Mouse (Mus musculus) testis, postnatal 10 days (tissue): Measurements from ENCODE around the gene Nkpd1.

Experiments
- DNase-seq: peaks from one replicate; pipeline ENCODE4 v3.0.0; 2021; ENCODE audit warnings: low spot score

Gene Nkpd1

GRCm38 (mm10) chr7:19546007-19546406 is 28.4 kb downstream of the Nkpd1 start:
- no peak for DNase-seq

DNA sequence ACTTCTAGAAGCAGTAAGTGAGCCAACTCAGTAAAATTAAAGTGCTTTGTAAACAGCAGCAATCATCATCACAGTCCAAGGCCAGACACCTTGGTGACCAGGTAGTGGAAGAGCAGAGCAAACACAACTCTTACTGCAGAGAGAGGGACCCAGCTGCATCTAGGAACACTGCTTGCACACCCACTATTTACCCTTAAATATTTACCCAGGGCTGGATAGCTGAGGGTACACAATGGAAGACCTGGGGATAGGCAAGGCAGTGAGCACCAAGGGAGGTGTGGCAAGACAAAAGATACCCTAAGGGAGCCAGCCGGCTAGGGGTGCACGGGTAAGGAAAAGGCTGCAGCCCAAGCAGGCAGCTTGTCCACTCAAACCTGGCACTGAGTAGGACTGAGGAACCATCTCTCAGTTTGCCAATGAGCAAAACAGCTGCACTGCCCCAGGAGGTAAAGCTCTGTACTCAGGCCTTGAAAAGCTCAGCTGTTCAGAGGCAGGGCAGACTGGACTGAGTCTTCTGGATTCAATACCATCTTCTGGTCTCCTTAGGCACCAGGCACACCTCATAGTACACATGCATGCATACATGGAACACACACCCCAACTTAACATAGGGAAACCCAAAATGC is 29.8 kb downstream of the Nkpd1 start:
- no peak for DNase-seq

DNA sequence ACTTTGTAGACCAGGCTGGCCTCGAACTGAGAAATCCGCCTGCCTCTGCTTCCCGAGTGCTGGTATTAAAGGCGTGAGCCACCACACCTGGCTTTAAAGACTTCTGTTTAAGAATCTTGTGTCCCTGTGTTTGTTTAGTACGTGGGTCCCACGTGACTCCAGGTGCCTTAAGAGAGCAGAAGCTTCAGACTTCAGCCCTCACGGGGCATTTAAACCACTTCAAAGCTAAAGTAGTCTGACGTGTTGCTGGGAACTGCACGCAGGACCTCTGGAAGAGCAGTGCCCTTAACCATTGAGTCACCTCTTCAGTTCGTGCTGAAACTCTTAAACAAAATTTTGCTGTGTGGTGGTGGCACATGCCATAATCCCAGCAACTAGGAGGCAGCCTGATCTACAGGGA is 31.8 kb downstream of the Nkpd1 start:
- DNase-seq = no peak

DNA sequence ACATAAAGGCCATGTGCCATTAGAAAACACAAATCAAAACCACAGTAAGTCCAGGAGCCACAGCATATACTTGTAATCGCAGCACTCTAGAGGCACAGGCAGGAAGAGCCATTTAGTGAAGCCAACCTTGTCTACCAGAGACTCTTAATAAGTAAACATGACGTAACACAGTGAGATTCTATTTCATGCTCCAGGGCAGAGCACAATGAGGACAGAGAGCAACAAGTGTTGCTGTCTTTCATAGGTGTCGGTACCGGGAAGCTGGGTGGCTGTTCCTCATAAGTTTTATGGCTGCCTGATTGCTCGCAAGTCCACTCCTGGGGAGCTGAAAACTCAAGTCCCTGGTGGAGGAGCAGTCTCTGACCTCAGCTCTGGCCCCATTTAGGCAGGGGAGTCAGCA is 34.0 kb downstream of the Nkpd1 start:
- DNase-seq = no peak

GRCm38 (mm10) chr7:19552443-19552842 is 34.8 kb downstream of the Nkpd1 start:
- no peak for DNase-seq

DNA sequence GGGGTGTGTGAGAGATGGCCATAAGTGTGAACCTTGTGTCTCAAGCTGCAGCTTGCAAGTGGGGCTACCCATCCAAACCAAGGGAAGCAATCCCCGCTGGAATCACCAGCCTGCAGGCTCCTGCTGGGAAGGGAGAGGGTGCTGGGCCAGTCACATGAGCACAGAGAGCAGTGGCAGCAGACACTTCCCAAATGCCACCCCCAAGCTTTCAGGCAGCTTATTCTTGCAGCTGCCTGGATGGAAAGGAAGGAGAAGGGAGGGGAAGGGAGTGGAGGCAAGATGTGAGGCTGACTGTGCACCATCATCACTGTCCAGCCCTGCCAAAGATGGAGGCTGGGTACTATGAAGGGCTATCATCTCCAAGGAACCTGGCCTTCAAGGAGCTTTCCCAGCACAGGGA is 36.5 kb downstream of the Nkpd1 start:
- no peak for DNase-seq

- DNase-seq = no peak
Measured at GRCm38 (mm10) chr7:19557086-19557485, 39.4 kb downstream of the Nkpd1 start.

- no peak for DNase-seq
Measured at GRCm38 (mm10) chr7:19557982-19558900, 40.6 kb downstream of the Nkpd1 start.

GRCm38 (mm10) chr7:19558965-19559364 is 41.3 kb downstream of the Nkpd1 start:
- peak; percentile 52 for DNase-seq

- no peak for DNase-seq
Measured at GRCm38 (mm10) chr7:19560491-19561260, 43.0 kb downstream of the Nkpd1 start.

DNA sequence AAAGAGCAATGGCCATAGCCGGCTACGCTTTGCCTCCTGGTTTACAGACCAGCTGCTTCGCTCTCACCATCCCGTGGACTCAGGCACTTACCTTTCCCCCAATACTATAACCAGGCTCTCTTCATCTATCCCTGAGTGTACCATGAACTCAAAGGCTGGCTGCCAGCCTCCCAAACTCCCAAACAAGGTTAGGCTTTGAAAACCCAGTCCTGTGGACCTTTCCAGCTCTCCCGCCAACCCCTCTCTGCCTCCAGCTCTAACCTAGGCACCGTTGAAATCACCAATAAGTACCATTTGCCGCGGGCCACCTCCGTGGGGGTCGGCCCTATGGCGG is 43.8 kb downstream of the Nkpd1 start:
- no peak for DNase-seq

DNA sequence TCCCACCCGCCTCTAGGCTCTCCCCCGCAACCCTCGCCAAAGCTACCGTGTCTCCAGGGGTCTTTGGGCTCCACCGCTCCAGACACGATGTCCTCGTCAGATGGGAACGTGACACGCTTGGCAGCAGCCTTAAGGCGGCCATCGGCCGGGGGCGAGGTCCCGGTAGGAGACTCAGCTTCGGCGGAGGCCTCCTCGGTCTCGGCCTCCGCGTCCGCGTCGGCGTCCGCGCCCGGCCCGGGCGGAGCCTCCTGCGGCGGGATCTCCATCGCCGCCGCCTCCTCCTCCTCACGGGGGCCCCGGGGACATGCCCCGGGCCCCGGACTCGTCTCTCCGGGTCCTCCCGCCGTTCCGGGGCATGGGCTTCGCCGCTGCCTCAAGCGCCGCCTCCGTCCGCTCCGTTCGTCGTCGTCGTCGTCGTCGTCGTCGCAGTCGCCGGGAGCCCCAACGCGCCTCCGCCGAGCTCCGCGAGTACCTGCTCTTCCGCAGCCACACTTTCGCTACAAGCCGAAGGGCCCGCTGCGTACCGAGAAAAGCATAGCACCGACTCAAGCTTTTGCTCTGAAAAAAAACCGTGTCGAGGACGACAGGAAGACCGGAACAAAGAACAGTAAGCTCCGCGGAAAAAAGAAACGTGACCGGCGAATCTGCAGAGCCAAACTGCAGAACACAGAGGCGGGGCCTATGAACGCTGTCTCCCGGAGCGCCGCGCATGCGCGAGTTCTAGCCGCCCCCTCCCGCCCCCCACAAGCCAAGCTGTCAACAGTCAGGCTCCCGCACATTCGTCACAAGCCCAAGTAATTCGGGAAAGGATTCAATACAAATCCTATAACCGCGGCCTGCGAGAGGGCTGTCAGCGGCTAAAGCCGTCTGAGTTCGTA is 44.4 kb downstream of the Nkpd1 start:
- DNase-seq = peak; percentile 97

DNA sequence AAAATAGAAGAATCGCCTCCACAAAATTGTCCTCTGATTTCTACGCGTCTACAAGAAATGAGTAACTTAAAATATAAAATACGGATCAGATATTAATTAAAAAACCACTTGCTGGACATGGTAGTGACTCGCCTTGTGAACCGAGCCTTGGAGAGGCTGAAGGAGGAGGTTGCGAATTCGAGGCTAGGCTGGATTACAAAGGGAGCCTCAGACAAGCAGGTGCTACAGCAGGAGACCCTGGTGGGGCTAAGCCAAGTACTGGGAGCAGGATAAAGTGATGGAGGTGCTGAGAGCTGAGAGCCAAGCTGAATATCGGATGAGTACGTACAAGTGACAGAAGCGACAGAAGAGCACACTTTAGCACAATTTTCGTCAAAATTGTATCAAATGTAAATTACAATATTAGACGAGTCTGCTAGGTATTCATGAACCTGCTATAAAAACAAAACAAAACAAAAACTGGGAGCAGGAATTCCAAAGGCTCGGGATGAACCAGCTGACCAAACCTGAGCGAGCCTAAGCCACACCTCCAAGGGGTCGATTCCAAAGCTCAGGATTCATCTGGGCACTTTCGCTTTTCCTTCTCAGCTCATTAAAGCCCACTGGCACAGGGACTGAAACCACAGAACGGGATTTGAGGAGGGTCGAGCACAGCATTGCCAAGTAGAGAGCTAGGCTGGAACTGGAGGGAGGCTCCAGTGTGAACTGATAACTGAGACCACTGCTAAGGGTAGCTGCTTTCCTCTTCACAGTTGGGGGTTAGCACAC is 45.2 kb downstream of the Nkpd1 start, which contains the start of gene Ppp1r37:
Gene Ppp1r37, minus strand, starts transcription at position 434 of the 768 bp plus-strand sequence.
- DNase-seq = no peak

DNA sequence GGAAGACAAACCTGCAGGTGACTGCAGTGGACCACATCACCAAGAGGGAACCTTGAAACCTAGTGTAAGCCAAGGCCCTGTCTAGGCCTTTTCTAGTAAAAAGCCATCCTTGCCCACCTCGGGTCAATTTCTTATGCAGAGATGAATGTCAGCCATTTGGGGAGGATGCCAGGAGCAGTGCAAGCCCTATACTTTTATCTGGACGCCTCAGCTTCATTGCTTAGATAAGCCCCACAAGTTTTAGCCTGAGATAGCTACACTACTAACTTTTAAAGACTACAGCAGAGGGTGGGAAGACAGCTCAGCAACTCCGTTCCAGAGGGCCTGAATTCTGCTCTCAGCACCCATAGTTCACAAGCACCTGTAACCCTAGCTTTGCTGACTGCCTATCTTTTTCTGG is 46.2 kb downstream of the Nkpd1 start:
- DNase-seq = no peak

DNA sequence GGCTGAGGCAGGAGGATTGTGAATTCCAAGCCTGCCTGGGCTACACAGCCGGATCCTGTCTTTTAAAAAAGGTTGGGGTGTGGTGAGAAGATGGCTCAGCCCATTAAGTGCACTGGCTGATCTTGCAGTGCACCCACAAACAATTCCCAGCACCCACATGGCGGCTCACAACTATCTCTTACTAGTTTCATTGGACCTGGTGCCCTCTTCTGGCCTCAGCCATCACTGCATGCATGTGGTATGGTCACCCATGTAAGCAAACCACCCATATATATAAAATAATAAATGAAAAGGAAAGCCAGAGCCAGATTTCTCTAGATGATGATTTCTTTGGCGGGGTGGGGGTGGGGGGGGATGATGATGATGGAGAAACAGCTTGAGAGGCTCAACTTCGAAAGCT is 46.8 kb downstream of the Nkpd1 start:
- no peak for DNase-seq

DNA sequence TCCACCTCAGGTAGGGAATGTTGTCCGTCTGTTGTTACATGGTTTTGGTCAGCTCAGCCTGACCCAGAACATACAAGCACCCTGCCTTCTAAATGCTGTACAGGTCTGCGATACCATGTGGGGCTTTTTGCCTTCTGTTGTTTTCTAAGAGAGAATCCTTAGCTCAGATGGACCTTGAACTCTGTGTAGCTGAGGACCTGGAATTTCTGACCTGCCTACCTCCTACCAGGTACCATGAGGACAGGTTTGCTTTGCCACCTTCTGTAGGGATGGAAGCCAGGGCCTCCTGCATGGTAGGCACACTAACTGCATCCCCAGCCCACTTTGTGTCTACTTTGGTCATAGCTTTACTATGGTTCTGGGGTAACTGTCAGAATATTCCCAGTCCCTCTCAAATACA is 48.2 kb downstream of the Nkpd1 start:
- no peak for DNase-seq

GRCm38 (mm10) chr7:19567426-19567825 is 49.8 kb downstream of the Nkpd1 start:
- no peak for DNase-seq

GRCm38 (mm10) chr7:19569647-19570046 is 52.0 kb downstream of the Nkpd1 start:
- no peak for DNase-seq

- peak; percentile 89 for DNase-seq
Measured at GRCm38 (mm10) chr7:19572926-19573775, 55.5 kb downstream of the Nkpd1 start.

DNA sequence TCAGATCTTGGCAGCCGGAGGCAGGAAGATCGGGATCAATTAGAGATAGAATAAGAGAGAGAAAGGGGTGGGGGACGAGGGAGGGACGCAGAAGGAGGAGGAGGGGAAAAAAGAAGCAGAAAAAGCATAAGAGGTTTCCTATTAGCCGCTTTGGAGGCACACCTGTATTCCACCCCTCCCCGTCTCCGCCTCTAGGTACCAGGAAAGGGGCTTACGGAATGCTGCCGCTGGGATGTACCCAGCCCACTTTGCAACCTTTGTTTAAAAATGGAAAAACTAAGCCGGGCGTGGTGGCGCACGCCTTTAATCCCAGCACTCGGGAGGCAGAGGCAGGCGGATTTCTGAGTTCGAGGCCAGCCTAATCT is 56.1 kb downstream of the Nkpd1 start:
- no peak for DNase-seq
